In the genomic region with DNA sequence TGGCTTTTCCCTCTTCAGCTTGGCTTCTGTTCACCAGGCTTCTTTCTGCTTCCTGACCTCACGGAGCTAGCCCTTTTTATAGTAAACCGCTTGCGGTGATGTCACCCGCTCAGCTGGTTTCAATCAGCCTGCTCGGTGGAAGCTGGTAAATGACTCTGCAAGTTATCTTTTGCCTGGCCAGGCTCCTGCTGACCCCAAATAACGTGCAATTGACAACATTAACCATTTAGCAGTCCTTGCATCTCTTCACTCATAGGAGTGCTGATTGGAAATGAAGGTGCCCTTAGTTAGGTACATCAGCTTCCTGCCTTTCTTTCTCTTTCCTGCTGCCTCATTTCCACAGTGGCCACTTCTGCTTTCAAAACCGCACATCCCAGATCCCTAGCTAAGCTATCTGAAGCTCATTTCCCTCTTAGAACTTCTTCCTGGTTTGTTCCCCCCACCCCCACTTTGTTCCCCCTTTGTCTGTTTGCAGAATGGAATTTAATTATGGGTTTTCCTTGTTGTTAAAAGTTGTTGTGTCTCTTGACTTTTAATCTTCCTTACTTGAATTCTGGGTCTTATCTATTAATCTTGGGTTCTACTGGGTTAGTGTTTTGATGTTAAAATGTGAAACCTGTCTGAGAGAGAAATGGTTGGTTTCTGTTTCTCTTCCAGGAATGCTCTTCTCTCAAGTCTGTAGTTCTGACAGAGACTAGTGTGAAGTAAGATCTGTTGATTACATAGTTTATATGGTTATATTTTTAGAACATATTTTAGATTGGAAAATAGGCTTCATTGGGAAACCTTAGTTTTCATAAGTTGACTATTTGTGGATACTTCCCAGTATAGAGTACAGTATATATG, we compare ENCODE assay signal across 8 mouse cellular contexts. TPM values are rescaled to one million over a fixed set of nuclear protein-coding genes. Genes with fewer than 3 reads are reported as not detected.
DNase-seq lines count a peak whose midpoint lies in the region; ATAC-seq and TF ChIP-seq lines count a peak whose summit lies in the region.

No protein-coding gene starts in this region.

- peak; percentile 6 for DNase-seq in thymus, adult 2 months
- DNase-seq in thymus, postnatal 0 days (ENCODE audit: low spot score) = no peak
- peak; percentile 89 to 95 for DNase-seq in cerebellum, adult 2 months
- DNase-seq in heart, adult 11 months = peak; percentile 99

- H3K4me2 ChIP-seq in kidney, embryonic 15.5 days = no peak overlapping the region
- peak overlapping the region; percentile 19; the same call in 1 of the 2 replicates for H3K4me2 ChIP-seq in lung, embryonic 15.5 days
- H3K4me2 ChIP-seq in stomach, embryonic 15.5 days = 0 out of 2 replicates have a peak overlapping the region, but pooled peaks have one; percentile 23
- H3K4me2 ChIP-seq in forebrain, embryonic 16.5 days (ENCODE audit: low read length) = no peak overlapping the region

- peaks cover 6% of the 10 kb centered on the region for H3K4me1 ChIP-seq in thymus, adult 2 months (replicated peaks; ENCODE audit: control insufficient read depth, insufficient read depth, low read length)
- H3K4me1 ChIP-seq in cerebellum, adult 2 months (ENCODE audit: control insufficient read depth, insufficient read depth, low read length) = peaks cover 28% of the 10 kb centered on the region
- H3K4me1 ChIP-seq in kidney, embryonic 15.5 days = peaks cover 22% of the 10 kb centered on the region
- peaks cover 13% of the 10 kb centered on the region; the same call in 1 of the 2 replicates for H3K4me1 ChIP-seq in lung, embryonic 15.5 days
- no peaks in the 10 kb centered on the region for H3K4me1 ChIP-seq in stomach, embryonic 15.5 days
- H3K4me1 ChIP-seq in forebrain, embryonic 16.5 days (replicated peaks; ENCODE audit: control insufficient read depth, insufficient read depth, low read length) = peaks cover 4% of the 10 kb centered on the region; the same call in 1 of the 2 replicates

- H3K27ac ChIP-seq in thymus, adult 2 months (ENCODE audit: control insufficient read depth, insufficient read depth, low read length) = no peak overlapping the region
- peak overlapping the region; percentile 61; the same call in 1 of the 2 replicates for H3K27ac ChIP-seq in cerebellum, adult 2 months (ENCODE audit: insufficient read depth, low read length)
- H3K27ac ChIP-seq in kidney, embryonic 15.5 days = 0 out of 2 replicates have a peak overlapping the region, but pooled peaks have one; percentile 18
- peak overlapping the region; percentile 53; the same call in 1 of the 2 replicates for H3K27ac ChIP-seq in lung, embryonic 15.5 days
- no peak overlapping the region for H3K27ac ChIP-seq in stomach, embryonic 15.5 days
- no peak overlapping the region for H3K27ac ChIP-seq in forebrain, embryonic 16.5 days (ENCODE audit: low read length)

- H3K36me3 ChIP-seq in thymus, adult 2 months (ENCODE audit: control insufficient read depth, insufficient read depth, low read length) = no peaks in the 10 kb centered on the region
- H3K36me3 ChIP-seq in kidney, embryonic 15.5 days = no peaks in the 10 kb centered on the region
- H3K36me3 ChIP-seq in lung, embryonic 15.5 days = no peaks in the 10 kb centered on the region
- no peaks in the 10 kb centered on the region for H3K36me3 ChIP-seq in stomach, embryonic 15.5 days
- H3K36me3 ChIP-seq in forebrain, embryonic 16.5 days (ENCODE audit: control insufficient read depth, insufficient read depth) = no peaks in the 10 kb centered on the region

- no peak for TF ChIP-seq POLR2A in thymus, adult 2 months (IDR thresholded peaks at IDR 0.05; ENCODE audit: control insufficient read depth, extremely low read depth, insufficient read depth, low read length, poor library complexity)
- TF ChIP-seq POLR2A in cerebellum, adult 2 months (IDR thresholded peaks at IDR 0.05; ENCODE audit: borderline replicate concordance, insufficient read depth, low read length) = no peak

- H3K4me3 ChIP-seq in thymus, adult 2 months (ENCODE audit: control insufficient read depth, insufficient read depth, low read length) = no peak overlapping the region
- no peak overlapping the region for H3K4me3 ChIP-seq in cerebellum, adult 2 months (replicated peaks; ENCODE audit: insufficient read depth, low read depth, low read length)
- no peak overlapping the region for H3K4me3 ChIP-seq in kidney, embryonic 15.5 days (replicated peaks)
- H3K4me3 ChIP-seq in lung, embryonic 15.5 days = no peak overlapping the region
- no peak overlapping the region for H3K4me3 ChIP-seq in stomach, embryonic 15.5 days (replicated peaks)
- H3K4me3 ChIP-seq in forebrain, embryonic 16.5 days (replicated peaks; ENCODE audit: low read length) = no peak overlapping the region

- no peak for TF ChIP-seq CTCF in thymus, adult 2 months (IDR thresholded peaks at IDR 0.05; ENCODE audit: borderline replicate concordance, control insufficient read depth, extremely low read depth, insufficient read depth, low read length, poor library complexity)
- TF ChIP-seq CTCF in cerebellum, adult 2 months (IDR thresholded peaks at IDR 0.05; ENCODE audit: borderline replicate concordance, insufficient read depth, low read depth, low read length) = no peak

- no peaks in the 10 kb centered on the region for H3K27me3 ChIP-seq in thymus, adult 2 months (ENCODE audit: control insufficient read depth, insufficient read depth, low read length)
- H3K27me3 ChIP-seq in cerebellum, adult 2 months (ENCODE audit: control insufficient read depth, insufficient read depth, low read length) = no peaks in the 10 kb centered on the region
- no peaks in the 10 kb centered on the region for H3K27me3 ChIP-seq in kidney, embryonic 15.5 days
- no peaks in the 10 kb centered on the region for H3K27me3 ChIP-seq in lung, embryonic 15.5 days
- no peaks in the 10 kb centered on the region for H3K27me3 ChIP-seq in stomach, embryonic 15.5 days (replicated peaks)
- no peaks in the 10 kb centered on the region for H3K27me3 ChIP-seq in forebrain, embryonic 16.5 days (replicated peaks; ENCODE audit: control insufficient read depth, insufficient read depth, low read length)

- H3K9me3 ChIP-seq in kidney, embryonic 15.5 days (replicated peaks) = peaks cover 4% of the 10 kb centered on the region; the same call in 1 of the 2 replicates
- H3K9me3 ChIP-seq in lung, embryonic 15.5 days = no peaks in the 10 kb centered on the region
- H3K9me3 ChIP-seq in stomach, embryonic 15.5 days = no peaks in the 10 kb centered on the region
- no peaks in the 10 kb centered on the region for H3K9me3 ChIP-seq in forebrain, embryonic 16.5 days (ENCODE audit: control insufficient read depth, low read length)

- 2% methylated on average over 7 of the region's 7 CpGs for WGBS in thymus, adult 2 months
- WGBS in cerebellum, adult 2 months = 2% methylated on average over 7 of the region's 7 CpGs
- 45% methylated on average over 7 of the region's 7 CpGs for WGBS in kidney, embryonic 15.5 days
- WGBS in lung, embryonic 15.5 days = 38% methylated on average over 7 of the region's 7 CpGs
- 34% methylated on average over 7 of the region's 7 CpGs for WGBS in stomach, embryonic 15.5 days
- 65% methylated on average over 7 of the region's 7 CpGs for WGBS in forebrain, embryonic 16.5 days

- ATAC-seq in kidney, embryonic 15.5 days (replicated peaks; ENCODE audit: low FRiP score) = no peak
- ATAC-seq in lung, embryonic 15.5 days (ENCODE audit: borderline replicate concordance, extremely low read depth, low FRiP score, low TSS enrichment) = peak; percentile 62; the same call in 1 of the 2 replicates
- ATAC-seq in stomach, embryonic 15.5 days (ENCODE audit: insufficient read depth, low FRiP score, low read depth) = no peak
- ATAC-seq in forebrain, embryonic 16.5 days = no peak

- no peak overlapping the region for H3K9ac ChIP-seq in kidney, embryonic 15.5 days
- no peak overlapping the region for H3K9ac ChIP-seq in lung, embryonic 15.5 days
- no peak overlapping the region for H3K9ac ChIP-seq in stomach, embryonic 15.5 days
- H3K9ac ChIP-seq in forebrain, embryonic 16.5 days (replicated peaks; ENCODE audit: low read depth, low read length) = no peak overlapping the region

RNA-seq across cellular contexts. Expression of a gene that starts 55.6 kb away (rescaled TPM):
- 5.6 and 12.3 TPM in 2 replicates for polyA plus RNA-seq in thymus, adult 2 months (2012; rRNA removed)
- 20.9 and 25.4 TPM in 2 replicates for polyA plus RNA-seq in thymus, postnatal 0 days (2015; fragmentation: Nextera tagmentation; extraction: Ambion mirVana)
- polyA plus RNA-seq in cerebellum, adult 2 months (2012; rRNA removed) = 334 and 338 TPM in 2 replicates
- 63.0 and 64.0 TPM in 2 replicates for polyA plus RNA-seq in kidney, embryonic 15.5 days (2015; fragmentation: Nextera tagmentation; extraction: Ambion mirVana)
- polyA plus RNA-seq in lung, embryonic 15.5 days (2015; fragmentation: Nextera tagmentation; extraction: Ambion mirVana) = 64.1 and 64.6 TPM in 2 replicates
- 53.5 and 54.9 TPM in 2 replicates for polyA plus RNA-seq in stomach, embryonic 15.5 days (2015; fragmentation: Nextera tagmentation; extraction: Ambion mirVana)
- polyA plus RNA-seq in forebrain, embryonic 16.5 days (2015; fragmentation: Nextera tagmentation; extraction: Ambion mirVana) = 144 and 148 TPM in 2 replicates

Comparison
In these comparisons a context has a peak if more than half of its experiments do, and no peak if none do; other contexts are left out.
1. H3K27ac ChIP-seq: peak in cerebellum, adult 2 months (single experiment), kidney, embryonic 15.5 days (single experiment) and lung, embryonic 15.5 days (single experiment); none in thymus, adult 2 months (single experiment), stomach, embryonic 15.5 days (single experiment) and forebrain, embryonic 16.5 days (single experiment).
2. H3K4me2 ChIP-seq: peak in lung, embryonic 15.5 days (single experiment) and stomach, embryonic 15.5 days (single experiment); none in kidney, embryonic 15.5 days (single experiment) and forebrain, embryonic 16.5 days (single experiment).